Mouse (Mus musculus) splenic B cell, adult 2 months (primary cell): ENCODE results near the gene Svs1.

ENCODE experiments used
- DNase-seq: peaks from one replicate; pipeline ENCODE4 v3.0.0-alpha.2; 2011; ENCODE audit warnings: low read depth, low spot score
- H3K27me3 ChIP-seq: 2 replicates; pipeline ENCODE4 v1.6.1; 2012; ENCODE audit warnings: mild to moderate bottlenecking, low read length, moderate library complexity, mixed read lengths; ENCODE audit not compliant: control insufficient read depth, poor library complexity, insufficient read depth, severe bottlenecking
- H3K36me3 ChIP-seq: 2 replicates; pipeline ENCODE4 v1.6.1; 2012; ENCODE audit warnings: mild to moderate bottlenecking, low read length, moderate library complexity, mixed read lengths; ENCODE audit not compliant: control insufficient read depth, poor library complexity, insufficient read depth, severe bottlenecking

Svs1 gene

GRCm38 (mm10) chr6:49023315-49023714, 36.7 kb downstream of the Svs1 start:
- Histone ChIP-seq H3K27me3 (no peaks in the 10 kb centered on the region), H3K36me3 (no peaks in the 10 kb centered on the region)
- no peak for DNase-seq

- Histone ChIP-seq H3K36me3 (no peaks in the 10 kb centered on the region), H3K27me3 (no peaks in the 10 kb centered on the region)
- no peak for DNase-seq
Observed at GRCm38 (mm10) chr6:49025290-49025689, 38.6 kb downstream of the Svs1 start.

GRCm38 (mm10) chr6:49026496-49026895, 39.8 kb downstream of the Svs1 start:
- DNase-seq, result no peak
- no peaks in the 10 kb centered on the region for H3K27me3 ChIP-seq

GRCm38 (mm10) chr6:49028019-49028418, 41.4 kb downstream of the Svs1 start:
- no peaks in the 10 kb centered on the region for H3K36me3 ChIP-seq
- no peaks in the 10 kb centered on the region for H3K27me3 ChIP-seq
- DNase-seq, result no peak

More at GRCm38 (mm10) chr6:49026496-49026895, 39.8 kb downstream of the Svs1 start:
- H3K36me3 ChIP-seq, result no peaks in the 10 kb centered on the region

DNA sequence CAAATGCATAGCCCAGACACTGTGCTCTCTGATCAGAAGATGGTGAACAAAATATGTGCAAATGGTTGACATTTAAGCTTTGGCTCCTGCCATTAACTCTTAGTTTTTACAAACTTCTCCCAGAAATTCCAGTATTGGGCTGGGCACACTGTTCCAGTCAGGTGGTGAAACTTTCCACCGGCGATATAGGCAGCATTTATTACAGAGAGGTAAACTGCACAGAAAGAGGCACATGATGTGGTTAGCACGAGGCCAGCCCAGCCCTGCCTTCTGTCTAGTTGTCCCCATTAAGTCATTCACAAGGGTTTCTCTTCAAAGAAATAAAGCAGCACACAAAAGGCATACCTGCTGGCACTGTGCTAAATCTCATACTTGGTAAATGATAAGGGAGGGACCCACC, 42.0 kb downstream of the Svs1 start:
- Histone ChIP-seq H3K36me3 (no peaks in the 10 kb centered on the region), H3K27me3 (no peaks in the 10 kb centered on the region)
- no peak for DNase-seq

- Histone ChIP-seq H3K27me3 (no peaks in the 10 kb centered on the region), H3K36me3 (no peaks in the 10 kb centered on the region)
- no peak for DNase-seq
Observed at GRCm38 (mm10) chr6:49031230-49031629, 44.6 kb downstream of the Svs1 start.

DNA sequence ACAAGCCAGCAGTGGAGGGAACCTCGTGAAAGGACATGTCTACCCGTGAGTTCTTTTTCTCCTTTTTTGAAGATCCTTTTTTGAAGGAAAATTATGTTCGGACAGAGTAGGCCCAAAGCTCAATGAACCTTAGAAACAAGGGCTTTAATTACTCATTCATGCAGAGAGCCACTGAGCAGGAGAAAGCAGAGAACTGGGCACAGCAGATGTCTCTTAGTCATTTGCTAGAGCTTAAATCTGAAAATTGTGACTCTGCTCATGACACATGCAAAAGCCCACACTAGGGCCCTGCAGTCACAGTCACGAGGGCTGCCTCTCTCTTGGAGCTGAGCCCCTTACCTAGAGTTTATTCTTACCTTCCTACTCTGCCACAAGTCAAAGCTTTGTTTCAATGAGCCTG, 46.1 kb downstream of the Svs1 start:
- no peaks in the 10 kb centered on the region for H3K36me3 ChIP-seq
- no peak for DNase-seq
- H3K27me3 ChIP-seq, result no peaks in the 10 kb centered on the region

DNA sequence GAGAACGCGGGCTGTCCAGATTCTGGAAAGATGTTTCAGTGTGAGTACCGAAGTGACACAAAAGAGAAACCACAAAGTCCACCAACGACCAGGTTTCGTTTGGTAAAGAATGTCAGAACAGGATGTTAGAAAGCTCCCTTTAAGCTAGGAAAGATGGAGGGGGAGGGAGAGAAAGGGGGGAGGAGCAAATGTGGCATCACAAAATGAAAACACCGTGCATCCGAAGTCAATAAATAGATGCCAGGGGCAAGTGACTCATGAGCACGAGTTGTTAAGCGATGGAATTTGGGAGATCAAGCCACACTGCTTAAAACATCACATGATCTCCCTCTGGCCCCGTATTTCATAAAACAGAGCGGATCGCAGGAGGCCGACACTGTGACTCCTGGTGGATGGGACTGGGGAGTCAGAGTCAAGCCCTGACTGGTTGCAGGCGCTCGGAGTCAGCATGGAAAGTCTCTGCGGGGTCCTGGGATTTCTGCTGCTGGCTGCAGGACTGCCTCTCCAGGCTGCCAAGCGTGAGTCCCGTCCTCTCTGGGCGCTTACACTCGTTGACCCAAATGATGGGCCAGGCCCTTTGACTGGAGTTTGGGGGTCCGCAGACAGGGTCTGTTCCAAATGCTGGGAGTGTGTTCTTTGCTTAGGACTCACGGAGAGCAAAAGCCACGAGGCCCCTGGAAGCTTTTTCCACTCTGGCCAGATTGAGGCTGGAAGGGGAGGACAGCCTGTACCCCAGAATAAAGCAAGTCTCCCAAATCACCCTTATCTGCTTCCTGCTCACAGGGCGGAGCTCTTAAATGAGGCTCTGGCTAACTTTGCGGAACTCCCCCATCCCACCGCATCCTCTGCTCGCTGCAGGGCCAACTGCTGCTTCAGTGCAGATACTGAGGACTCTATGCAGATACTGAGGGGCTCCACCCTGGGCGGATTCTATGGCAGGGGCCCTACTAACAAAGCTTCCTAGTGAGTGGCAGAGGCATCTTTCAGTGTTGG, 49.9 kb downstream of the Svs1 start, which contains the start of gene Gpnmb:
Gene Gpnmb (plus strand): TSS at position 272 of the 993 bp plus-strand sequence.
- DNase-seq, result no peak
- H3K27me3 ChIP-seq, result no peaks in the 10 kb centered on the region
- no peaks in the 10 kb centered on the region for H3K36me3 ChIP-seq

DNA sequence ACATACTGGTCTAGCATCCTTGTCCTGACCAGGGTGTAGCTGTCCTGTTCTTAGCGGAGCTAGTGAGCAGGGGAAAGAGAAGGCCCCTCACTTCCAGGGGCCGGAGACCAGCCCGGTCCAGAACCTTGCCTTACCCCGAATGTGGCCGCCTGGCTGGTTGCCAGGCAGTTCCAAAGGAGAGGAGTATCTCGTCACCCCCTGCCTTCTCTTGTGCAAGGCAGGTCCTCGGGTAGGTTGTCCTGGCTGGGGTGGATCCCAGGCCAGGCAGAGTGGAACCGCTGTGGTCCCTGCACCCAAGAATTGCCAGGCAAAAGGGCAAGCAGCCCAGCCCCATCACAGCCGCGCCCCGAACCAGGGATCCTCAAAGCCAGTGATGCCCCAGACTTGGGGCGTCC, 50.6 kb downstream of the Svs1 start:
- H3K27me3 ChIP-seq, result no peaks in the 10 kb centered on the region
- H3K36me3 ChIP-seq, result no peaks in the 10 kb centered on the region
- DNase-seq, result no peak

- Histone ChIP-seq H3K27me3 (no peaks in the 10 kb centered on the region), H3K36me3 (no peaks in the 10 kb centered on the region)
- peak; percentile 74 for DNase-seq
Observed at GRCm38 (mm10) chr6:49039470-49040180, 53.0 kb downstream of the Svs1 start.
